Mouse (Mus musculus): ENCODE measurements at regions not wholly inside any gene's neighbourhood (a gene's known extent, or its start where the extent isn't known, plus 50 kb on each side); places are given as distances from the start of the nearest gene placed in this dataset.

- DNase-seq (ENCODE audit: low spot score in 2 of 2), result no peak
Measured at GRCm38 (mm10) chr5:111656436-111656835, 77.3 kb upstream of the Gm26897 start.

DNA sequence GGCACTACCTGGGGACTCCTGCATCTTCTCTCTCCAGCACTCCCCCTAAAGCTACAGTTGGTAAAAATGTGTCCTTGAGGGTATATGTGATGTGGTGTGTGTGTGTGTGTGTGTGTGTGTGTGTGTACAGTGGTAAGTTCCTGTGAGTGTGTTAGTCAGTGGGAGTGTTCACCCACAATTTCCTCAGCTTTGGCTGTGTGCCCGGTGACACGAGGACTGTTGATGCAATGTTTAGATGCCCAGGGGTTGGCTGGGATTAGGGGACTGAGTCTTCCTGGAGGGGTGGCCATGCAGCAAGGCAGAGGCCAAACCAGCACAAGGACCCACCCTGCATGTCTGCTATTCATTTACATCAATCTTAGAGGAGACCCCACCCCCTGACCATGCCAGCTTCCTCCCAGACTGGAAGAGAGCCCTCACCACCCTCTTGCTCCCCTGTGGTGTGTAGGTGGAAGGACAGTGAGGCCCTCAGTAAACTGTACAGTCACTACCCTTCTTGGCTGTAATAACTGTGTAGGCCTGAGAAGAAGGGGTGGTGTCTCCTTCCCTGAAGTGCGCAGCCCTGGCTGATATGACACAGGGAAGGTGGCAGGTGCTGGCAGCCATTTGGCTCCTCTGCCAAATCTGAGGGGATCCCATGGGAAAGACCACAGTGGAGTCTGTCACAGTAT lies 75.8 kb upstream of the Gm26897 start:
- DNase-seq (ENCODE audit: low spot score in 2 of 2), result no peak

- no peak for DNase-seq (ENCODE audit: low spot score in 2 of 2)
Measured at GRCm38 (mm10) chr5:111659229-111659628, 74.5 kb upstream of the Gm26897 start.

- DNase-seq (ENCODE audit: low spot score in 2 of 2), result no peak
Measured at GRCm38 (mm10) chr5:111660447-111660846, 73.3 kb upstream of the Gm26897 start.

DNA sequence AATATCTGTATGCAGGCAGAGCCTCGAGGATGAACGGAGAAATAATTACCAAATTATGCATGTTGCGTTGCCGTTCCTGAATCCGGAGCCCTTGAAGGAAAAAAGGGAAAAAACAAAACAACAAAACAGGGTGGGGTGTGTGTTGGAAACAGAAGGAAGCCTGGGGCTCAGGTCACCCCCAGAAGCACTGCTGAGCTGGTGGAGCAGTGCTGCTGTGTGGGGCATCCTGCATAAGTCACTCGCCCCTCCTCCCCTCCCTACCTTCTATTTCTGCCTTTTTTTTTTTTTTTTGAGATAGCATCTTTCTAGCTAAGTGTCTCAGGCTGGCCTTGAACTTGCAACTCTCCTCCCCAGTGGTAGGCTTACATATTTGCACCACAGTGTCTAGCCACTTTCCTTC lies 72.8 kb upstream of the Gm26897 start:
- DNase-seq (ENCODE audit: low spot score in 2 of 2), result no peak

- no peak for DNase-seq (ENCODE audit: low spot score in 2 of 2)
Measured at GRCm38 (mm10) chr5:111661971-111662370, 71.8 kb upstream of the Gm26897 start.

- no peak for DNase-seq (ENCODE audit: low spot score in 2 of 2)
Measured at GRCm38 (mm10) chr5:111663831-111664230, 69.9 kb upstream of the Gm26897 start.

GRCm38 (mm10) chr5:111665406-111665805 lies 68.3 kb upstream of the Gm26897 start:
- no peak for DNase-seq (ENCODE audit: low spot score in 2 of 2)

DNA sequence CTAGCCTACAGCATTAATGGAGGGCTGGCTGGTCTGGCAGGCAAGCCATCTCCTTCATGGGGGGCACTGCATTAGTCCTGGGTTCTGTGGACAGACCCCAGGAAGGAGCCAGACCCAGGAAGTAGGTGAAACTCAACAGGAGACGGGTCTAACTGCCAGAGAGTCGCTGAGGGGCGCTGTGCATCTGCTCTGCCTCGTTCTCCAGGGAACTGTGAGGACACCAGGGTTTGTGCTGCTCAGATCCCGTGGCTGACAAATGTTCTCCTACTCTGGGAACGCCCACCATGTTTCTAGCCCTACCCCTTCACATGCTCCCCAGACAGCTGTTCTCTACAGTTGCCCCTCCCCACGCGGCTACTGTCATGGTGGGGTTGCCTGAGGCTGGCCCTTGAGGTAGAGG lies 67.7 kb upstream of the Gm26897 start:
- DNase-seq (ENCODE audit: low spot score in 2 of 2), result no peak

GRCm38 (mm10) chr5:111667901-111668300 lies 65.8 kb upstream of the Gm26897 start:
- DNase-seq (ENCODE audit: low spot score in 2 of 2), result peak in 1 of 2 experiments; percentile 7

DNA sequence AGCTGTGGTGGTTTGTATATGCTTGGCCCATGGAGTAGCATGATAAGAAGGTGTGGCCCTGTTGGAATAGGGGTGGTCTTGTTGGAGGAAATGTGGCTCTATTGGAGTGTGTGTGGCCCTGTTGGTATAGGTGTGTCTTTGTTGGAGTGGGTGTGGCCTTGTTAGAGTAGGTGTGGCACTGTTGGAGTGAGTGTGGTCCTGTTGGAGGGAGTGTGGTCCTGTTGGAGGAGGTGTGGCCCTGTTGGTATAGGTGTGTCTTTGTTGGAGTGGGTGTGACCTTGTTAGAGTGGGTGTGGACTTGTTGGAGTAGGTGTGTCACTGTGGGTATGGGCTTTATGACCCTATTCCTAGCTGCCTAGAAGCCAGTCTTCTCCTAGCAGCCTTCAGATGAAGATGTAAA lies 64.6 kb upstream of the Gm26897 start:
- DNase-seq (ENCODE audit: low spot score in 2 of 2), result no peak

DNA sequence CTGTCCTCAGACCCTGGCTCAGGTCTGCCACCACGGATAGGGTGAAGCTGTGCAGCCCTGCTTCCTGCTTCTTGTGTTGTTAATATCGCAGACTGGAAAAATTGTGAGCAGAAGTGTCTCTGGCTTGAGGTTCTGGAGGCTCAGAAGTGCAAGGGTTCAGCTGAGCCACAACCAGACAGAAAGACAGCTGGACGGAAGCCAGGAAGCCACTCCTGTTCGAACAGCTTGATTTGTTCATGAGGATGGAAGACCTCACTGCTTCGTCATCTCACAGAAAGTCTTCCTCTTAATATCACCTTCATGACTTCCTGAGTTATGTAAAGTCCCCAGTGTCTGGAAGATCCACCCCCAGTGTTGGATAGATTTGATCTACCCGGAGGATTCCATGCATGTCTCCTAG lies 62.0 kb upstream of the Gm26897 start:
- no peak for DNase-seq (ENCODE audit: low spot score in 2 of 2)

- no peak for DNase-seq (ENCODE audit: low spot score in 2 of 2)
Measured at GRCm38 (mm10) chr5:111674976-111675672, 58.6 kb upstream of the Gm26897 start.

DNA sequence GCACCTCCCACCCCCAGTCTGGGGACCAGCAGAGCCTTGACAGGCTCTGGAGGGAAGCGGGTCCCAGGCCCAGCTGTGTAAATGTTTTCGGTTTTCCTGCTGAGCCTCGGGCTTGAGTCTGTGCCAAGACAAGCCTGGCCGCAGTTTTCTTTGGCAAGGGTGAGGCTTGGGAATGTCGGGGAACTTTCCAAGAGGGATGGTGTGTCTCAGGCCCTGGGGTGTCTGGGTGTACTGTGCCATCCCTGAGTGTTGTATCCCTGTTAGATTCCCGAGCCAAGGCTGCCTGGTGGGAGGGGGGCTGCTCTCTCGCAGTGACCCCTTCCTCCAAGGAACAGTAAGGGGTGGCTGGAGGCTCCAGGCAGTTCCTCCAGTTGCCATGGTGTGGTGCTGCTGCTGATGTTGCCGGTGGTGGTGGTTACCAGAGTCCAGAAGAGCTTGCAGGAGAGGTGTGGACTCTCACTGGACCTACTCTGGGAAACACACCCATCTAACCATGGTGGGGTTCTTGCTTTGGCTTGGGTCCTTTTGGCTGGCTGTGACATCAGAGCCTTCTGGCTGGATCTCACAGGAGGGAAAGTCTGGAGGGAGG lies 58.0 kb upstream of the Gm26897 start:
- DNase-seq (ENCODE audit: low spot score in 2 of 2), result no peak

DNA sequence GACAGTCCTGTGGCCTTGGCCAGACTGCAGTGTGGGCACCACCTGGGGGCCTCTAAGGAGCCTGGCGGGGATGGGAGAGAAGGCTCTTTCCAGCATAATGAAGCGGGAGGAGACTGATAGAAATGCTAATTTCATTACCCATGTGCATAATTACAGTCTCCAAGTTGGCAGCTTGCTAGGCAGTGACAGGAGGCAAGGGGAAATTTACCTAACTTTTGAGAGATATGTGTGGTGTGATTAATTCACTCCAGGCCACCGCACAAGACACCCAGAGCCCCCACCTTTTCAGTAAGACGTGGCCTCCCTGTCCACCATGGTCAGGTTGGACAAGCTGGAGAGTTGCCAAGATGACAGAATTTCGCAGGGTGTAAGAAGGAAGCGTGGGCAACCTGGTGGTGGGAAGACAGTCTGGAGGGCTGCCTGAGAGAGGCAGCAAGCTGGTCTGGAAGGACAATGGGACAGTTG lies 55.8 kb upstream of the Gm26897 start:
- no peak for DNase-seq (ENCODE audit: low spot score in 2 of 2)

- no peak for DNase-seq (ENCODE audit: low spot score in 2 of 2)
Measured at GRCm38 (mm10) chr5:111678496-111678895, 55.2 kb upstream of the Gm26897 start.

DNA sequence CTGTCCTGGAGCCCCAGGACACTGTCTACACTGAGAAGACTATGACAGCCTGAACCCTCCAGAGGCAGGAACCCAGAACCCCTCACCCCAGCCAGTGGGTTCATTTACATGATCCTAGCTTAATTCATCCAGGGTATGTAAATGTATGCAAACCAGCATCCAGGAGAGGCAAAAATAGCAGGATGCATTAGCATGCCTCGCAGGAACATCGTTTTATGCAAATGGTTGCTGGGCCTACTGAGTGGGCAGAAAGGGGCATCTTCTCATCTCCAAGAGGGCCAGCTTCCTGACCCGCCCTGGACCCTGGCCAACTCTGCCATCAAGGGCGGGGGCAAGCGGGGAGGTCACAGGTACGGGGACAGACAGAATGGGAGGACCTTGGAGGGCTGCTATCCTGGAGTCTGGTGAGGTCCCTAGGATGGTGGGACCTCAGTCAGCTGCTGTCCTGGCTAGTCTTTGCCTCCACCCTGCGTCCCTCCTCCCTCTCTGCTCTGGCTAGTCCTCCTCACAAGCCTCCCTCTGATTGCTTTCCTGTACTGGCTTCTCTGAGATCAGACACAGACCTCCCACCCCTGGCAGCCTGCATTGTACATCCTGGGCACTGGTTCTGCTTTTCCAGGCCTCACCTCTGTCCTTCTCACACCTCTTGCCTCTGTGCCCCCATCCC lies 52.2 kb upstream of the Gm26897 start:
- DNase-seq (ENCODE audit: low spot score in 2 of 2), result no peak

DNA sequence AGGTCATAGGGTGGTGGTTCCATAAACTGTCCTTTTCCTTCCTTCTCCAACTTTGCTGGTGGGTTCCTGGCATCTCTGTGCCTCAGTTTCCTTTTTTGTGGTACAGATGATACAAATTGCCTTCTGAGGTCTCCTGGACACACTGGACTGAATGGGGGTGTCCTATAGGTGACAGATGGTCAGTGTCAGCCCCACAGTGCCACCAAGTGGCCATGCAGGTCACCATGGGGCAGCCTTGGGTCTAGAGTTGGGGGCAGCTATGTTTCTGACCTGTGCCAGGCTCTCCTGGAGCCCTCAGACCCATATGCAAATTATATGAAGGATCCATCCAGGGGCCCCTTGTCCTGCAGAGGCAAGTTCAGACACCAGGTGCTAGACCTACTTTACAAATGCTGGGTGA lies 50.8 kb upstream of the Gm26897 start:
- DNase-seq (ENCODE audit: low spot score in 2 of 2), result peak in 1 of 2 experiments; percentile 2
